Mouse (Mus musculus) spleen, postnatal 14 days (tissue): ENCODE results near the gene Upk2.
A peak's percentile ranks its signal among the peaks of the same experiment; 100 is the strongest.
"Not testable (repeated sequence)": the region's sequence is repeated elsewhere in the genome, so short reads cannot be mapped to it uniquely, and the experiment has no call there.

Experiments
- DNase-seq, 2 experiments: peaks; one replicate each; pipeline ENCODE4 v3.0.0; 2021 to 2022; ENCODE audit warnings: low spot score in 2 of 2

Gene Upk2

DNA sequence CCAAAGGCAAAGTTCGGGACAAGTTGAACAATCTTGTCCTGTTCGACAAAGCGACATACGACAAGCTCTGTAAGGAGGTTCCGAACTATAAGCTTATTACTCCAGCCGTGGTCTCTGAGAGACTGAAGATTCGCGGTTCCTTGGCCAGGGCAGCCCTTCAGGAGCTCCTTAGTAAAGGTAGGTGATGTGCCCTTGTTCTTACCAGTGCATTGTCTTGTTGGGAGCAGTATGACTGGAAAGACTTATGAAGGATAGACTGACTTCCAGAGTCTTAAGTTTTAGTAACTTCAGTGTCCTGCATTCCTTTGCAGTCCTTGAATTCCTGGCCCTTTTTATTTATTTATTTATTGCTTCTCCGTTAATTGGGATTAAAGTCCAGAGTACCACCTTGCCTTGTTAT lies 46.1 kb downstream of the Upk2 start:
- not testable (repeated sequence) for DNase-seq

- DNase-seq: no peak
These were observed 47.1 kb downstream of the Upk2 start for GRCm38 (mm10) chr9:44407752-44408097.

- DNase-seq: peak; percentile 80 to 90
These were observed 47.6 kb downstream of the Upk2 start, which contains the start of the genes Rps25 and Trappc4 for GRCm38 (mm10) chr9:44406906-44407751. Gene Rps25 (plus strand): TSS chr9:44407139. Gene Trappc4 (minus strand): TSS chr9:44407600.

DNA sequence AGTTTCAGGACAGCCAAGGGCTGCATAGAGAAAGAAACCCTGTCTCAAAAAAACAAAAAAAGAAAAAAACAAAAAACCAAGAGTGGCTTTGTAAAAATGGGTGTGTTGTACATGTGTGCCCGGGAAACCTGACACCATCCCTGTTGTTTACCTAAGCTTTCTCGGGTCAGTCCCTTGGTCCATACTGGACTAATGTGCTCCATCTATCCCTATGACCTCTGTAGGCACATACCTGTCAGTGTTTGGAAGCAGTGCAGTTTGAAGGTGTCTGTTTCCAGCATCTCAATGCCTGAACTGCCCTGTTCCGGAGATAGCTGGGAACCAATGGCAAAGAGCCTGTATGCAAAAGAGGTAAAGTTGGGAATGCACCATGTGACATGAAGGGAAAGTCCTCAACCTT lies 49.8 kb downstream of the Upk2 start:
- DNase-seq: no peak
